In the genomic region with DNA sequence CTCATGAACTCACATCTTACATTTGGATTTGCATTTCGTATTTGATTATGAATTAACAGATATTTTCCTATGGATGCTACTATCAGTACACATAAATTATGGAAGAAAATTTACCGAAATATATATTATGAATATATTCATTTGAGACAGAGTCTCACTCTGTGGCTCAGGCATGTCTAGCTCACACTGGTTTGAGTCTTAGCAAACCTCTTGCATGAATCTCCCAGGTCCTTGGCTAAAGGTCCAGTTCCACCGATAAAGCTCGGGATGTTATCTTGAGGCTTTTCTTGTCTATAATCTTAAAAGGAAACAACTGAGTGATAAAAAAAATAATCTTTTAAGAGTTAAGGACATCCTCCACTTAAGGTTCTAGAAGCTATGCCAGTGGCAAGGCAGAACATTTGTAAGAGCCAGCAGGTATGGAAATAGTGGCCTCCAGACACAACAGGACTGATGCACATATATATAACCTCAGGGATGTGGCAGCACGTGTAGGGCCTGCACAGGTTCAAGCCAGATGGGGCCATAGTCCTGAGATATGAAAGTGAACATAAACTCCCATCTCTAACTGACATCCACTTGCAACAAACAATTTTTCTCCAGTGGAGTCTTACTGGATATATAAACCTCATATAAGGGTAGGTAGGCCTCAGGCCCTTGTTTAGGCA, we compare ENCODE assay signal across 24 mouse cellular contexts. TPM values are rescaled to one million over a fixed set of nuclear protein-coding genes. Genes with fewer than 3 reads are reported as not detected.
"Had no signal": no experiment of that assay in that cellular context is flagged by ENCODE, and none has a peak within 500 bp of the region (broad histone marks: within the 10 kb centered on the region; RNA-seq: fewer than 3 reads in every experiment).

No protein-coding gene starts in this region.

- H3K27ac ChIP-seq: neural tube, embryonic 13.5 days; neural tube, embryonic 15.5 days; stomach, embryonic 15.5 days; stomach, postnatal 0 days had no signal

- H3K9ac ChIP-seq: neural tube, embryonic 13.5 days; neural tube, embryonic 15.5 days; stomach, embryonic 15.5 days had no signal

- H3K4me2 ChIP-seq: neural tube, embryonic 13.5 days; neural tube, embryonic 15.5 days; stomach, embryonic 15.5 days had no signal

- H3K9me3 ChIP-seq: neural tube, embryonic 13.5 days; neural tube, embryonic 15.5 days; stomach, embryonic 15.5 days had no signal

- H3K4me1 ChIP-seq: neural tube, embryonic 13.5 days; neural tube, embryonic 15.5 days; stomach, embryonic 15.5 days had no signal

- H3K4me3 ChIP-seq: neural tube, embryonic 13.5 days; neural tube, embryonic 15.5 days; stomach, embryonic 15.5 days had no signal

- H3K36me3 ChIP-seq: stomach, embryonic 15.5 days had no signal

- DNase-seq: retina, postnatal 1 day; right cerebral cortex, adult 18-20 months; right cerebral cortex, postnatal 14 days; right cerebral cortex, postnatal 25 days; right cerebral cortex, postnatal 4 days; spleen, adult 18-20 months; thymus, adult 18-20 months; thymus, adult 2 months; thymus, postnatal 14 days; thymus, postnatal 25 days; thymus, postnatal 36 days; thymus, postnatal 4 days had no signal

- H3K27me3 ChIP-seq: neural tube, embryonic 13.5 days; neural tube, embryonic 15.5 days; stomach, embryonic 15.5 days had no signal

RNA-seq across cellular contexts. Expression of gene Asdurf, which starts 27.5 kb away (rescaled TPM):
- polyA plus RNA-seq: small intestine, adult 2 months; spleen, adult 2 months; testis, adult 2 months; thymus, adult 2 months; urinary bladder, adult 2 months had no signal

RNA-seq across cellular contexts. Expression of gene Gm28551, which starts 27.5 kb away (rescaled TPM):
- polyA plus RNA-seq: small intestine, adult 2 months; spleen, adult 2 months; testis, adult 2 months; thymus, adult 2 months had no signal

RNA-seq across cellular contexts. Expression of gene Gm28778, which starts 28.1 kb away (rescaled TPM):
- polyA plus RNA-seq: neural tube, embryonic 13.5 days; neural tube, embryonic 14.5 days; neural tube, embryonic 15.5 days; stomach, embryonic 14.5 days; stomach, embryonic 15.5 days; stomach, embryonic 16.5 days; thymus, postnatal 0 days; urinary bladder, adult 2 months had no signal
